Mouse (Mus musculus) liver, embryonic 11.5 days (tissue): Measurements from ENCODE around the gene Jmjd1c. TPM values are rescaled to one million over a fixed set of nuclear protein-coding genes. Genes with fewer than 3 reads are reported as not detected.
A peak's percentile ranks its signal among the peaks of the same experiment; 100 is the strongest.

Source experiments
- ATAC-seq: fragments of 200-750 bp; cut with Nextera tagmentation; replicated peaks from 2 replicates; pipeline ENCODE4 v1.8.0; 2017; ENCODE audit warnings: moderate number of reproducible peaks, mild to moderate bottlenecking, moderate TSS enrichment, moderate library complexity; ENCODE audit not compliant: low FRiP score
- DNase-seq: peaks from one replicate; pipeline ENCODE4 v3.0.0-alpha.2; 2017; ENCODE audit warnings: low spot score
- H3K27ac ChIP-seq: fragments of 300-500 bp; sonication (generic); 2 replicates; pipeline ENCODE4 v1.5.1; 2014; ENCODE audit warnings: mild to moderate bottlenecking, low read depth, low read length, control low read depth
- H3K27me3 ChIP-seq: fragments of 300-500 bp; sonication (generic); replicated peaks from 2 replicates; pipeline ENCODE4 v1.6.1; 2014; ENCODE audit warnings: low read length, mixed read lengths; ENCODE audit not compliant: control insufficient read depth, insufficient read depth
- H3K36me3 ChIP-seq: fragments of 300-500 bp; sonication (generic); 2 replicates; pipeline ENCODE4 v1.6.1; 2014; ENCODE audit warnings: mild to moderate bottlenecking, low read length, moderate library complexity, mixed read lengths; ENCODE audit not compliant: control insufficient read depth, insufficient read depth
- H3K4me1 ChIP-seq: fragments of 300-500 bp; sonication (generic); replicated peaks from 2 replicates; pipeline ENCODE4 v1.6.1; 2014; ENCODE audit warnings: low read length, mixed read lengths; ENCODE audit not compliant: control insufficient read depth, insufficient read depth
- H3K4me2 ChIP-seq: fragments of 300-500 bp; sonication (generic); 2 replicates; pipeline ENCODE4 v1.6.1; 2014; ENCODE audit warnings: mild to moderate bottlenecking, control low read depth, moderate library complexity
- H3K4me3 ChIP-seq: fragments of 300-500 bp; sonication (generic); 2 replicates; pipeline ENCODE4 v1.5.1; 2014; ENCODE audit warnings: low read depth, low read length, control low read depth
- H3K9ac ChIP-seq: fragments of 300-500 bp; sonication (generic); 2 replicates; pipeline ENCODE4 v1.6.1; 2014; ENCODE audit warnings: low read depth, low read length, control low read depth
- H3K9me3 ChIP-seq: fragments of 300-500 bp; sonication (generic); 2 replicates; pipeline ENCODE4 v1.6.1; 2016; ENCODE audit warnings: low read length, inconsistent platforms, mixed read lengths; ENCODE audit not compliant: control insufficient read depth
- WGBS: fragments of 180-500 bp; shearing (Covaris S2); extraction: QIAGEN DNeasy Blood & Tissue Kit; methylation state at CpG from one replicate; pipeline ENCODE4 v1.1.7; 2014; 5-methylcytosine and 5-hydroxymethylcytosine counted together
- polyA plus RNA-seq: library from polyadenylated mRNA; unstranded; fragments of >200 nt; fragmentation: Nextera tagmentation; extraction: Ambion mirVana; gene quantifications from 2 replicates; pipeline ENCODE4 v1.2.1, GENCODE M21; 2014

Gene Jmjd1c
- polyA plus RNA-seq, 1 experiment from 2014 or later, result 31.6 TPM

- DNase-seq, result no peak
- H3K4me3 ChIP-seq, result no peak overlapping the region
- no peaks in the 10 kb centered on the region for H3K9me3 ChIP-seq
- H3K36me3 ChIP-seq, result no peaks in the 10 kb centered on the region
- H3K27me3 ChIP-seq, result no peaks in the 10 kb centered on the region
- no peak overlapping the region for H3K4me2 ChIP-seq
- ATAC-seq, result 0 out of 2 replicates have a peak, but pooled peaks have one; percentile 54
- H3K9ac ChIP-seq, result no peak overlapping the region
- H3K4me1 ChIP-seq, result peaks cover 11% of the 10 kb centered on the region
- WGBS, result 41% methylated on average over 17 of the region's 17 CpGs
- peak overlapping the region; percentile 8; the same call in 1 of the 2 replicates for H3K27ac ChIP-seq
These were observed 39.8 kb upstream of the Jmjd1c start for GRCm38 (mm10) chr10:67055867-67056856.

- ATAC-seq, result no peak
- Histone ChIP-seq H3K9ac (no peak overlapping the region), H3K27ac (no peak overlapping the region), H3K9me3 (no peaks in the 10 kb centered on the region), H3K4me1 (peaks cover 11% of the 10 kb centered on the region), H3K4me2 (no peak overlapping the region), H3K4me3 (no peak overlapping the region), H3K27me3 (no peaks in the 10 kb centered on the region), H3K36me3 (no peaks in the 10 kb centered on the region)
- DNase-seq, result no peak
These were observed 38.7 kb upstream of the Jmjd1c start for GRCm38 (mm10) chr10:67057208-67057607.

DNA sequence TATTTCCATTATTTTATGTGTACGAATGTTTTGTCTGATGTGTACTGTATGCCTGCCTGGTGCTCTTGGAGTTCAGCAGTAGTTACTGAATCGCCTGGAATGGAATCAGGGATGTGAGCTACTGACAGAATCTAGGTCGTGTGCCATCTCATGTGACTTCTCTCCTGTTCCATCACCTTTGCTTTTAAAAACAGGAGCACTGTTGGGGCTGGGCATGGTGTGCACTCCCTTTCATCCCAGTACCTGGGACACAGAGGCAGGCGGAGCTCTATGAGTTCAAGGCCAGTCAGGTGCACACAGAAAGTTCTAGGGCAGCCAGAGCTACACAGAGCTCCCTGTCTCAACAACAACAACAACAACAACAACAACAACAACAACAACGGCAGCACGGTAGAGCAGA, 38.2 kb upstream of the Jmjd1c start:
- WGBS, result 87% methylated on average over 6 of the region's 6 CpGs
- Histone ChIP-seq H3K4me3 (no peak overlapping the region), H3K27ac (no peak overlapping the region)

DNA sequence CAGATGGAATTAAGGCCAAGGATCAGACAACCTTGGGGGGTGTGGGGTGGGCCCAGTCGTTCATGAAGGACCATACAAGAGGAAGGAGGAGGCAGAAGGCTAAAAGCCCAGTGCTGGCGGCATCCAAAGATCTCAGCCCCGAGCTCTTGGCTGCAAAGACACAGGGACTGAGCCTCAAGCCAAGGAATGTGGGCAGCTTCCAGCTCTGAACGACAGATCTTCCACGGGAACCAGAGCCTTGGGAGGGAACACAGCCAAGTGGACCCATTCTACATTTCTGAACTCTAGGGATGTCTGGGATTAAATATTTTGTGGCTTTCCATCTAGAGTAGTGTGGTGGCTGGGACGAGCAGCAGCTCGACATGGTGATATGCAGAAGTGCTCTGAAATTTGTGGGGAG, 37.6 kb upstream of the Jmjd1c start:
- H3K27ac ChIP-seq, result no peak overlapping the region
- DNase-seq (no peak), ATAC-seq (no peak)
- no peak overlapping the region for H3K9ac ChIP-seq
- H3K27me3 ChIP-seq, result no peaks in the 10 kb centered on the region
- H3K4me2 ChIP-seq, result no peak overlapping the region
- peaks cover 11% of the 10 kb centered on the region for H3K4me1 ChIP-seq
- H3K9me3 ChIP-seq, result no peaks in the 10 kb centered on the region
- WGBS, result 80% methylated on average over 7 of the region's 7 CpGs
- H3K36me3 ChIP-seq, result no peaks in the 10 kb centered on the region
- H3K4me3 ChIP-seq, result no peak overlapping the region

More for the DNA sequence above, 38.2 kb upstream of the Jmjd1c start:
- H3K4me2 ChIP-seq, result no peak overlapping the region
- H3K9me3 ChIP-seq, result no peaks in the 10 kb centered on the region
- H3K27me3 ChIP-seq, result no peaks in the 10 kb centered on the region
- H3K9ac ChIP-seq, result no peak overlapping the region
- H3K36me3 ChIP-seq, result no peaks in the 10 kb centered on the region
- H3K4me1 ChIP-seq, result peaks cover 11% of the 10 kb centered on the region
- no peak for DNase-seq
- ATAC-seq, result no peak

GRCm38 (mm10) chr10:67058702-67059101, 37.2 kb upstream of the Jmjd1c start:
- no peaks in the 10 kb centered on the region for H3K36me3 ChIP-seq
- H3K27ac ChIP-seq, result no peak overlapping the region
- no peak for ATAC-seq
- no peak overlapping the region for H3K4me2 ChIP-seq
- H3K4me1 ChIP-seq, result peaks cover 11% of the 10 kb centered on the region
- WGBS, result 83% methylated on average over 6 of the region's 6 CpGs
- no peak overlapping the region for H3K4me3 ChIP-seq
- no peaks in the 10 kb centered on the region for H3K27me3 ChIP-seq
- H3K9ac ChIP-seq, result no peak overlapping the region
- no peak for DNase-seq
- H3K9me3 ChIP-seq, result no peaks in the 10 kb centered on the region

- no peaks in the 10 kb centered on the region for H3K36me3 ChIP-seq
- WGBS, result 73% methylated on average over 10 of the region's 10 CpGs
- DNase-seq (no peak), ATAC-seq (no peak)
- H3K27me3 ChIP-seq, result no peaks in the 10 kb centered on the region
- no peak overlapping the region for H3K9ac ChIP-seq
- H3K27ac ChIP-seq, result no peak overlapping the region
- H3K4me3 ChIP-seq, result no peak overlapping the region
- H3K4me2 ChIP-seq, result no peak overlapping the region
- H3K4me1 ChIP-seq, result peaks cover 6% of the 10 kb centered on the region
- H3K9me3 ChIP-seq, result no peaks in the 10 kb centered on the region
These were observed 34.5 kb upstream of the Jmjd1c start for GRCm38 (mm10) chr10:67061367-67061801.

DNA sequence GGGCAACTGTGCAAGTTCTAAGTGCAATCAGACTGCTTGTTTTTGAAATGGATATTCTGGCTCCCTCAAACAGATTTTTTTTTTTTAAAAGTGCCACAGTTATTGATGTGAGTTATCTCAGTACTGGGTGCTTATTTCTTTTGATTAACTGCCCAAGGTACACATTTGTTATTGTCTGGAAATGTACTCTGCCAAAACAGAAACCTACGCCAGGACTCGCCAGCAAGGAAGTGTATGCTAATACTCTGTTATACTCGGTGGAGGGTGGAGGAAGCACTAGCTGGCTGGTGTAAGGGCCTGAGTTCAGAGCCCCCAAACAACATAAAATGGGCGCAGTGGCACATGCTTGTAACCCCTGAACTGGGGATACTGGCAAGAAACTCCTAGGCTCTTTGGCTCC, 34.1 kb upstream of the Jmjd1c start:
- DNase-seq (no peak), ATAC-seq (no peak)
- H3K36me3 ChIP-seq, result no peaks in the 10 kb centered on the region
- H3K9ac ChIP-seq, result no peak overlapping the region
- H3K4me3 ChIP-seq, result no peak overlapping the region
- no peak overlapping the region for H3K4me2 ChIP-seq
- peaks cover 1% of the 10 kb centered on the region for H3K4me1 ChIP-seq
- no peaks in the 10 kb centered on the region for H3K27me3 ChIP-seq
- no peak overlapping the region for H3K27ac ChIP-seq
- H3K9me3 ChIP-seq, result no peaks in the 10 kb centered on the region
- 70% methylated on average over 4 of the region's 4 CpGs for WGBS

- no peaks in the 10 kb centered on the region for H3K27me3 ChIP-seq
- no peaks in the 10 kb centered on the region for H3K9me3 ChIP-seq
- DNase-seq (no peak), ATAC-seq (no peak)
- no peak overlapping the region for H3K4me2 ChIP-seq
- no peaks in the 10 kb centered on the region for H3K36me3 ChIP-seq
- H3K4me1 ChIP-seq, result no peaks in the 10 kb centered on the region
- no peak overlapping the region for H3K4me3 ChIP-seq
- H3K9ac ChIP-seq, result no peak overlapping the region
- 66% methylated on average over 7 of the region's 7 CpGs for WGBS
- no peak overlapping the region for H3K27ac ChIP-seq
These were observed 30.5 kb upstream of the Jmjd1c start for GRCm38 (mm10) chr10:67065277-67065887.
